Mouse (Mus musculus) heart, postnatal 4 days (tissue): ENCODE data around the gene Ipo4. TPM values are rescaled to one million over a fixed set of nuclear protein-coding genes. Genes with fewer than 3 reads are reported as not detected.

Experiments
- DNase-seq: peaks from one replicate; pipeline ENCODE4 v3.0.0; 2021
- total RNA-seq, 2 experiments: library from RNA; stranded (reverse); gene quantifications; 2 replicates each; pipeline ENCODE4 v1.2.3; 2021

Gene Ipo4
- total RNA-seq: 10 to 100 TPM; 64.6 to 67.1 TPM

- DNase-seq: peak; percentile 90
These were observed at the start of gene Ipo4 for GRCm38 (mm10) chr14:55635523-55636007. TSS of gene Ipo4 (minus strand) at chr14:55635957.

GRCm38 (mm10) chr14:55682118-55682493, 46.3 kb upstream of the Ipo4 start:
- DNase-seq: no peak

GRCm38 (mm10) chr14:55681160-55682117, 45.7 kb upstream of the Ipo4 start, which contains the start of gene Tinf2:
TSS of gene Tinf2 (minus strand) at chr14:55681820.
- peak; percentile 92 for DNase-seq

GRCm38 (mm10) chr14:55677615-55678014, 41.9 kb upstream of the Ipo4 start:
- no peak for DNase-seq

GRCm38 (mm10) chr14:55672741-55673060, 36.9 kb upstream of the Ipo4 start:
- no peak for DNase-seq

GRCm38 (mm10) chr14:55671833-55672740, 36.3 kb upstream of the Ipo4 start, which contains the start of the genes Gmpr2 and Nedd8:
TSS of gene Gmpr2 (plus strand) at chr14:55671941.
TSS of gene Nedd8 (minus strand) at chr14:55672124.
- peak; percentile 86 for DNase-seq

GRCm38 (mm10) chr14:55671486-55671832, 35.7 kb upstream of the Ipo4 start:
- no peak for DNase-seq

- DNase-seq: no peak
These were observed 24.9 kb upstream of the Ipo4 start for GRCm38 (mm10) chr14:55660636-55661035.

GRCm38 (mm10) chr14:55659960-55660573, 24.3 kb upstream of the Ipo4 start, which contains the start of gene Mdp1:
TSS of gene Mdp1 (minus strand) at chr14:55660508.
- peak; percentile 83 for DNase-seq

- no peak for DNase-seq
These were observed 22.3 kb upstream of the Ipo4 start for GRCm38 (mm10) chr14:55658011-55658410.

GRCm38 (mm10) chr14:55656935-55657334, 21.2 kb upstream of the Ipo4 start:
- DNase-seq: no peak

GRCm38 (mm10) chr14:55651528-55651927, 15.8 kb upstream of the Ipo4 start:
- no peak for DNase-seq

- no peak for DNase-seq
These were observed 14.1 kb upstream of the Ipo4 start, which contains the start of gene Tssk4 for GRCm38 (mm10) chr14:55649884-55650283. TSS of gene Tssk4 (plus strand) at chr14:55650184.

- peak; percentile 18 for DNase-seq
These were observed 8.6 kb upstream of the Ipo4 start for GRCm38 (mm10) chr14:55644261-55644888.

- peak; percentile 86 for DNase-seq
These were observed 7.5 kb upstream of the Ipo4 start, which contains the start of gene Tm9sf1 for GRCm38 (mm10) chr14:55643060-55643907. TSS of gene Tm9sf1 (minus strand) at chr14:55643806.

- DNase-seq: no peak
These were observed 6.9 kb upstream of the Ipo4 start for GRCm38 (mm10) chr14:55642679-55643059.

GRCm38 (mm10) chr14:55641291-55641690, 5.5 kb upstream of the Ipo4 start:
- DNase-seq: no peak

- no peak for DNase-seq
These were observed 5.1 kb upstream of the Ipo4 start for GRCm38 (mm10) chr14:55640816-55641215.

GRCm38 (mm10) chr14:55637795-55638194, 2.0 kb upstream of the Ipo4 start, which contains the start of gene Gm49378:
TSS of gene Gm49378 (minus strand) at chr14:55637895.
- no peak for DNase-seq

- no peak for DNase-seq
These were observed 759 bp downstream of the Ipo4 start for GRCm38 (mm10) chr14:55634874-55635522.
